Mouse (Mus musculus): ENCODE results near the gene Prex1. TPM values are rescaled to one million over a fixed set of nuclear protein-coding genes. Genes with fewer than 3 reads are reported as not detected.

Prex1 gene
- total RNA-seq, 2 experiments from 2014 or later = 9.2 to 39.2 TPM

- 0 out of 2 replicates have a peak, but pooled peaks have one; percentile 30 for ATAC-seq (replicated peaks; ENCODE audit: low FRiP score, low TSS enrichment, poor library complexity, severe bottlenecking)
Measured at GRCm38 (mm10) chr2:166694616-166695015, 19.0 kb downstream of the Prex1 start.

GRCm38 (mm10) chr2:166693394-166693793 lies 20.2 kb downstream of the Prex1 start:
- no peak for ATAC-seq (replicated peaks; ENCODE audit: low FRiP score, low TSS enrichment, poor library complexity, severe bottlenecking)

- no peak for ATAC-seq (replicated peaks; ENCODE audit: low FRiP score, low TSS enrichment, poor library complexity, severe bottlenecking)
Measured at GRCm38 (mm10) chr2:166691602-166692509, 21.8 kb downstream of the Prex1 start.

- ATAC-seq (replicated peaks; ENCODE audit: low FRiP score, low TSS enrichment, poor library complexity, severe bottlenecking) = no peak
Measured at GRCm38 (mm10) chr2:166686917-166687316, 26.7 kb downstream of the Prex1 start.

GRCm38 (mm10) chr2:166685824-166686223 lies 27.8 kb downstream of the Prex1 start:
- no peak for ATAC-seq (replicated peaks; ENCODE audit: low FRiP score, low TSS enrichment, poor library complexity, severe bottlenecking)

GRCm38 (mm10) chr2:166683885-166684544 lies 29.6 kb downstream of the Prex1 start:
- ATAC-seq (replicated peaks; ENCODE audit: low FRiP score, low TSS enrichment, poor library complexity, severe bottlenecking) = peak; percentile 56

- ATAC-seq (replicated peaks; ENCODE audit: low FRiP score, low TSS enrichment, poor library complexity, severe bottlenecking) = no peak
Measured at GRCm38 (mm10) chr2:166682866-166683265, 30.8 kb downstream of the Prex1 start.

- ATAC-seq (replicated peaks; ENCODE audit: low FRiP score, low TSS enrichment, poor library complexity, severe bottlenecking) = no peak
Measured at GRCm38 (mm10) chr2:166678959-166679759, 34.5 kb downstream of the Prex1 start.

GRCm38 (mm10) chr2:166676933-166677332 lies 36.7 kb downstream of the Prex1 start:
- no peak for ATAC-seq (replicated peaks; ENCODE audit: low FRiP score, low TSS enrichment, poor library complexity, severe bottlenecking)

- ATAC-seq (replicated peaks; ENCODE audit: low FRiP score, low TSS enrichment, poor library complexity, severe bottlenecking) = no peak
Measured at GRCm38 (mm10) chr2:166676498-166676897, 37.1 kb downstream of the Prex1 start.

- ATAC-seq (replicated peaks; ENCODE audit: low FRiP score, low TSS enrichment, poor library complexity, severe bottlenecking) = no peak
Measured at GRCm38 (mm10) chr2:166675588-166676444, 37.8 kb downstream of the Prex1 start.

- ATAC-seq (replicated peaks; ENCODE audit: low FRiP score, low TSS enrichment, poor library complexity, severe bottlenecking) = no peak
Measured at GRCm38 (mm10) chr2:166674693-166675092, 38.9 kb downstream of the Prex1 start.

- ATAC-seq (replicated peaks; ENCODE audit: low FRiP score, low TSS enrichment, poor library complexity, severe bottlenecking) = peak; percentile 38; the same call in 1 of the 2 replicates
Measured at GRCm38 (mm10) chr2:166673951-166674350, 39.7 kb downstream of the Prex1 start.

GRCm38 (mm10) chr2:166672171-166672965 lies 41.3 kb downstream of the Prex1 start:
- no peak for ATAC-seq (replicated peaks; ENCODE audit: low FRiP score, low TSS enrichment, poor library complexity, severe bottlenecking)

GRCm38 (mm10) chr2:166671614-166672013 lies 42.0 kb downstream of the Prex1 start:
- no peak for ATAC-seq (replicated peaks; ENCODE audit: low FRiP score, low TSS enrichment, poor library complexity, severe bottlenecking)

GRCm38 (mm10) chr2:166671019-166671418 lies 42.6 kb downstream of the Prex1 start:
- ATAC-seq (replicated peaks; ENCODE audit: low FRiP score, low TSS enrichment, poor library complexity, severe bottlenecking) = no peak

GRCm38 (mm10) chr2:166669922-166670321 lies 43.7 kb downstream of the Prex1 start:
- no peak for ATAC-seq (replicated peaks; ENCODE audit: low FRiP score, low TSS enrichment, poor library complexity, severe bottlenecking)
